Mouse (Mus musculus): ENCODE measurements around the gene Mdm1. TPM values are rescaled to one million over a fixed set of nuclear protein-coding genes. Genes with fewer than 3 reads are reported as not detected.

Mdm1 gene
- total RNA-seq (2021): 10 to 100 TPM in 1 of 2 experiments, 1 to 10 TPM in 1; 9.6 to 13.1 TPM

- peak; percentile 98 for DNase-seq
These were observed at the start of gene Mdm1 for GRCm38 (mm10) chr10:118141018-118141883. Gene Mdm1, plus strand, starts transcription at chr10:118141811.

GRCm38 (mm10) chr10:118092745-118093144 is 48.9 kb upstream of the Mdm1 start:
- DNase-seq: no peak

- DNase-seq: no peak
These were observed 47.9 kb upstream of the Mdm1 start for GRCm38 (mm10) chr10:118093728-118094127.

GRCm38 (mm10) chr10:118094853-118095252 is 46.8 kb upstream of the Mdm1 start:
- DNase-seq: no peak

- DNase-seq: no peak
These were observed 45.4 kb upstream of the Mdm1 start for GRCm38 (mm10) chr10:118096223-118096622.

GRCm38 (mm10) chr10:118097898-118098297 is 43.7 kb upstream of the Mdm1 start:
- DNase-seq: no peak

GRCm38 (mm10) chr10:118100570-118100969 is 41.0 kb upstream of the Mdm1 start:
- DNase-seq: no peak

GRCm38 (mm10) chr10:118101056-118101455 is 40.6 kb upstream of the Mdm1 start:
- no peak for DNase-seq

- DNase-seq: peak; percentile 84
These were observed 38.5 kb upstream of the Mdm1 start for GRCm38 (mm10) chr10:118103020-118103666.

GRCm38 (mm10) chr10:118103906-118104305 is 37.7 kb upstream of the Mdm1 start:
- no peak for DNase-seq

GRCm38 (mm10) chr10:118107031-118107430 is 34.6 kb upstream of the Mdm1 start:
- DNase-seq: no peak

GRCm38 (mm10) chr10:118110006-118110920 is 31.3 kb upstream of the Mdm1 start:
- DNase-seq: peak; percentile 46

GRCm38 (mm10) chr10:118110921-118111301 is 30.7 kb upstream of the Mdm1 start:
- no peak for DNase-seq

- DNase-seq: no peak
These were observed 30.0 kb upstream of the Mdm1 start for GRCm38 (mm10) chr10:118111621-118112020.

- no peak for DNase-seq
These were observed 29.2 kb upstream of the Mdm1 start for GRCm38 (mm10) chr10:118112294-118112893.

- no peak for DNase-seq
These were observed 28.3 kb upstream of the Mdm1 start for GRCm38 (mm10) chr10:118113256-118113682.

- no peak for DNase-seq
These were observed 27.3 kb upstream of the Mdm1 start for GRCm38 (mm10) chr10:118114271-118114670.

- DNase-seq: no peak
These were observed 25.2 kb upstream of the Mdm1 start for GRCm38 (mm10) chr10:118116456-118116855.

GRCm38 (mm10) chr10:118121047-118121936 is 20.3 kb upstream of the Mdm1 start:
- peak; percentile 26 for DNase-seq

- DNase-seq: no peak
These were observed 19.7 kb upstream of the Mdm1 start for GRCm38 (mm10) chr10:118121937-118122285.

Data from heart, postnatal 4 days (tissue).